Mouse (Mus musculus): ENCODE measurements around the gene Tceal7. TPM values are rescaled to one million over a fixed set of nuclear protein-coding genes. Genes with fewer than 3 reads are reported as not detected.
"Not testable (repeated sequence)": the region's sequence is repeated elsewhere in the genome, so short reads cannot be mapped to it uniquely, and the experiment has no call there.

The Tceal7 gene
- polyA plus RNA-seq, 1 experiment from 2014 or later = 0.23 TPM

DNA sequence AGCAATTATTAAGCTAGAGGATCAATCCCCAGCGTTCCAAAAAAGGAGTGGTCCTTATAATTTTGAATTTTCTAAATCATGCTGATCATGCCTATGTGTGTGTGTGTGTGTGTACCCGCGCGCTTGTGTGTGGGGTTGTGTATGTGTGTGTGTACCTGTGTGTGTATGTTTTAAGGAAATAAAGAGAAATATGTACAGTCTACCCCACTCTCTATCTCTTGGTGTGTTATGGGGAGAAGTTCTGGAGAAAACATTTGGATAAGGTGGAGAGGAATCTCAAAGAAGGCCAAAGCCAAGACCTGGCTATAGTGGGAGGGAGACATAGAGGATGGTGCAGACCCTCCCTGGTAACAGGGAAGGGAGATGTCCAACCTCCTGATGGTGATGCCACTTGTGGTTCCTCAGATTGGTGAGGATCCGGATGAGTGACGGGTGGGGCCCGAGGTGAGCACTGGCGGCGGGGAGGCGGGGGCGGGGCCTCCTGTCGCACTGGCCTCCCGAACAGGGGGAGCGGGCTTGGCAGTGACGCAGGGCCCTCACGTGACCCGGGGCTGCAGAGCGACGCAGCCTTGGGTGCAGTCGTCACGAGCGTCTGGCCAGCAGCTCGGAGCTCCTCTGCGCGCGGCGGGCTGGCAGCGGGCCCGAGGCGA is 55.3 kb downstream of the Tceal7 start, which contains the start of gene Bex3:
Bex3 (plus strand) TSS at position 511 of the 650 bp plus-strand sequence.
- H3K9me3 ChIP-seq (ENCODE audit: control insufficient read depth, low read length); H3K4me1 ChIP-seq (ENCODE audit: control insufficient read depth, insufficient read depth, low read length); H3K27ac ChIP-seq (ENCODE audit: low read depth, low read length); H3K27me3 ChIP-seq (ENCODE audit: control insufficient read depth, insufficient read depth, low read length); H3K36me3 ChIP-seq (ENCODE audit: control insufficient read depth, insufficient read depth, low read length): not testable (repeated sequence)
- Histone ChIP-seq H3K4me3 (ENCODE audit: low read length) (peak within 1 kb of the TSS; percentile 39), H3K9ac (ENCODE audit: low read depth, low read length) (peak within 1 kb of the TSS; percentile 48; the same call in 1 of the 2 replicates), H3K4me2 (replicated peaks; ENCODE audit: low read depth, low read length) (peak within 1 kb of the TSS; percentile 32)
- peak; percentile 96 for ATAC-seq (ENCODE audit: low FRiP score, low TSS enrichment)
- 61% methylated on average over 6 of the region's 30 CpGs for WGBS

DNA sequence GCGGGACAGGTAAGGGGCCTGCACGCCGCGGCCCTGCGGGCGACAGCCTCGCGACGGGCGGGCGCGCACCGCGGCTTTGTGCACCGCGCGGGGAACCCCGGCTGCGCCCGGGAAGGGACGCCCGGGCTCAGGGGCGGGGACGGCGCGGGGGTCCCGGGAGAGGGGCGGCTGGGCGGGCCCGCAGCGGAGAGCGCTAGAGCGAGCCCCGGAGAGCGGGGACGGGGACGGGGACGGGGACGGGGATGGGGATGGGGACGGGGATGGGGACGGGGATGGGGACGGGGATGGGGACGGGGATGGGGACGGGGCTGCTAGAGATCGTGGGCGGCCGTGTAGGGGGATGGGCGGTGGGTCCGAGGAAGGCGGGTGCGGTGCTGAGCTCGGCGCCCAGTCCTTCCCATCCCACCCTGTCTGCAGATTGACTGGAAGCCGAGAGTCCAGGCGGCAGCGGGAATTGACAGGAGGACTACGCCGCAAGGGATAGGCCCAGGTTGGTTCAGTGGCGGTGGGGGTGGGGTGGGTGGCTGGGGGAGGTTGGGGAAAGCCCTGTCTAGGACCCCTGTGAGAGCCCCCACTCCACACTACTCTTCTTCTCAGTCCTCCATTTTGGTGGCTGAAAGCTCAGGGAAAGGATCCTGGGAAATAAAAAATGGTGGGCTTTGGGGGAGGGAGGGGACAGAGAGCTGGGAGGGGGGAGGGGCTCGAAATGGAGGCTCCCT is 56.0 kb downstream of the Tceal7 start:
- not testable (repeated sequence) for H3K36me3 ChIP-seq (ENCODE audit: control insufficient read depth, insufficient read depth, low read length); H3K27ac ChIP-seq (ENCODE audit: low read depth, low read length); H3K27me3 ChIP-seq (ENCODE audit: control insufficient read depth, insufficient read depth, low read length); H3K4me1 ChIP-seq (ENCODE audit: control insufficient read depth, insufficient read depth, low read length); H3K9me3 ChIP-seq (ENCODE audit: control insufficient read depth, low read length)
- peak overlapping the region; percentile 32 for H3K4me2 ChIP-seq (replicated peaks; ENCODE audit: low read depth, low read length)
- peak overlapping the region; percentile 48; the same call in 1 of the 2 replicates for H3K9ac ChIP-seq (ENCODE audit: low read depth, low read length)
- peak; percentile 59 for ATAC-seq (ENCODE audit: low FRiP score, low TSS enrichment)
- H3K4me3 ChIP-seq (ENCODE audit: low read length) = peak overlapping the region; percentile 39
- WGBS = 24% methylated on average over 23 of the region's 60 CpGs

DNA sequence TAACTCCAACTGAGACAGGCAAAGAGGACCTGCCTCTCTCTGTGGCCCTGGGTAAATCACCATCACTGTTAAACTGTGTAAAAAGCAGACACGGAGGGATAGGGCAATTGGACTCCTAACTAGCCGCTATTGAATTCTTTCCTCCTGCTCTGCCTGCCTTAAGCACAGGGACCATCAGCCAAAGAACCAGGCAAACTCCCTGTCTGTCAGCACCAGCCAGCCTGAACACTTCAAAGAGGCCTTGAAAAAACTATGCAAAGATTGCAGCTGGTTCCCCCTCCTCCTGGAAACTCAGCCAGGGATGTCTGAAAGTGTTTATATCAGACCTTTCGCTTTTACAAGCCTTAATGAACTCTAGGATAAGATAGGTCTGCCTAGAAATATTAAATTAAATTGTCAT is 60.0 kb downstream of the Tceal7 start:
- no peak for ATAC-seq (ENCODE audit: low FRiP score, low TSS enrichment)
- no peak overlapping the region for H3K27ac ChIP-seq (ENCODE audit: low read depth, low read length)
- no peak overlapping the region for H3K4me3 ChIP-seq (ENCODE audit: low read length)
- peaks cover 7% of the 10 kb centered on the region; the same call in 1 of the 2 replicates for H3K4me1 ChIP-seq (ENCODE audit: control insufficient read depth, insufficient read depth, low read length)
- 23% methylated on average over 3 of the region's 3 CpGs for WGBS
- H3K36me3 ChIP-seq (ENCODE audit: control insufficient read depth, insufficient read depth, low read length) = no peaks in the 10 kb centered on the region; the same call in 1 of the 2 replicates
- H3K4me2 ChIP-seq (replicated peaks; ENCODE audit: low read depth, low read length) = no peak overlapping the region
- H3K9me3 ChIP-seq (ENCODE audit: control insufficient read depth, low read length) = no peaks in the 10 kb centered on the region
- H3K27me3 ChIP-seq (ENCODE audit: control insufficient read depth, insufficient read depth, low read length) = no peaks in the 10 kb centered on the region; the same call in 1 of the 2 replicates
- no peak overlapping the region for H3K9ac ChIP-seq (ENCODE audit: low read depth, low read length)

- Histone ChIP-seq H3K4me2 (replicated peaks; ENCODE audit: low read depth, low read length) (no peak overlapping the region), H3K36me3 (ENCODE audit: control insufficient read depth, insufficient read depth, low read length) (no peaks in the 10 kb centered on the region; the same call in 1 of the 2 replicates), H3K27ac (ENCODE audit: low read depth, low read length) (no peak overlapping the region), H3K4me3 (ENCODE audit: low read length) (no peak overlapping the region), H3K9me3 (ENCODE audit: control insufficient read depth, low read length) (no peaks in the 10 kb centered on the region), H3K4me1 (ENCODE audit: control insufficient read depth, insufficient read depth, low read length) (peaks cover 7% of the 10 kb centered on the region; the same call in 1 of the 2 replicates), H3K27me3 (ENCODE audit: control insufficient read depth, insufficient read depth, low read length) (no peaks in the 10 kb centered on the region; the same call in 1 of the 2 replicates), H3K9ac (ENCODE audit: low read depth, low read length) (no peak overlapping the region)
- WGBS = 52% methylated on average over 3 of the region's 3 CpGs
- ATAC-seq (ENCODE audit: low FRiP score, low TSS enrichment) = no peak
Observed at GRCm38 (mm10) chrX:136275386-136275785, 60.8 kb downstream of the Tceal7 start.

Small RNA genes lying within 50 kb of the gene (microRNA-seq; reads per million reads assigned to microRNA genes)
- gene Mir6383 = not detected

Other genes with a start within 250 kb of the Tceal7 start
- gene Arxes2, start 221.0 kb upstream of the Tceal7 start, polyA plus RNA-seq (2014; fragmentation: Nextera tagmentation; extraction: Ambion mirVana) = 82.0 and 82.5 TPM in 2 replicates
- 41.3 and 44.6 TPM in 2 replicates for gene Arxes1, start 181.4 kb upstream of the Tceal7 start, polyA plus RNA-seq (2014; fragmentation: Nextera tagmentation; extraction: Ambion mirVana)
- gene Bex2, start 146.5 kb upstream of the Tceal7 start, polyA plus RNA-seq (2014; fragmentation: Nextera tagmentation; extraction: Ambion mirVana) = 78.7 and 89.3 TPM in 2 replicates
- not detected in 2 replicates for gene Nxf3, start 129.5 kb upstream of the Tceal7 start, polyA plus RNA-seq (2014; fragmentation: Nextera tagmentation; extraction: Ambion mirVana)
- gene Bex4, start 75.8 kb upstream of the Tceal7 start, polyA plus RNA-seq (2014; fragmentation: Nextera tagmentation; extraction: Ambion mirVana) = 61.5 and 63.7 TPM in 2 replicates
- gene Tceal8, start 42.4 kb upstream of the Tceal7 start, polyA plus RNA-seq (2014; fragmentation: Nextera tagmentation; extraction: Ambion mirVana) = 170 and 245 TPM in 2 replicates
- gene Tceal5, start 10.9 kb upstream of the Tceal7 start, polyA plus RNA-seq (2014; fragmentation: Nextera tagmentation; extraction: Ambion mirVana) = 0.41 and 1.5 TPM in 2 replicates
- gene Bex1, start 734 bp downstream of the Tceal7 start, polyA plus RNA-seq (2014; fragmentation: Nextera tagmentation; extraction: Ambion mirVana) = 70.5 and 71.0 TPM in 2 replicates
- gene Tceal9, start 30.3 kb downstream of the Tceal7 start, polyA plus RNA-seq (2014; fragmentation: Nextera tagmentation; extraction: Ambion mirVana) = 510 and 726 TPM in 2 replicates
- 502 and 608 TPM in 2 replicates for gene Bex3, start 55.5 kb downstream of the Tceal7 start, polyA plus RNA-seq (2014; fragmentation: Nextera tagmentation; extraction: Ambion mirVana)

All from kidney, embryonic 14.5 days (tissue).